Mouse (Mus musculus): ENCODE measurements around the gene Chrd.

The Chrd gene

DNA sequence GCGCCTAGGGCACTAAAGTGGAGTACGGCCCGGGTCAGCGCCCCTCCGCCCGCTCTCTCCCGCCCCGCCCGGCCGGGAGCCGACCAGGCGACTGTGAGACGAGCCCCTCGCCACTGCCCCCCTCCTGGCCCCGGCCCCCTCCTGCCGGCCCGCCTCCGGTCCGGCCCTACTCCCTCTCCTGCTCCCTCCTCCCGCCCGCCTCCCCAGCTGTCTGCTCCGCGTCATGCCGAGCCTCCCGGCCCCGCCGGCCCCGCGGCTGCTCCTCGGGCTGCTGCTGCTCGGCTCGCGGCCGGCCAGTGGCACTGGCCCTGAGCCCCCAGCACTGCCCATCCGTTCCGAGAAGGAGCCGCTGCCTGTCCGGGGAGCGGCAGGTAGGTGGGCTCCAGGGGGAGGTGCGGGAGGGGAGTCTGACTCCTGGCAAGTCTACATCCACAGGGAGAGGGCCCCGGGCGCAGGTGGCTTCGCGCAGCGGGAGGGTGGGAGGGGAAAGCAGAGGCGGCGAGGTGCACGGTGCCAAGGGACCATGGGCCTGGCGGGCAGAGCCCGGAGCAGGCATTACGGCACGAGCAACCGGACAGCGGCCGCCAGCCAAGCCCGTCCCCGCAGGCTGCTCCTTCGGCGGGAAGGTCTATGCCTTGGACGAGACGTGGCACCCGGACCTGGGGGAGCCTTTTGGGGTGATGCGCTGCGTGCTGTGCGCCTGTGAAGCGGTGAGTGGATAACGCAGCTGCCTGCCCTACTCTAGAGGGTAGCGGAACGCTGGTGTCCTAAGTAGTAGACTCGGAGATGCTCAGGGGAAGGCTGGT lies at the start of gene Chrd:
TSS of gene Chrd (plus strand) at position 203 of the 806 bp plus-strand sequence.
- peak; percentile 56 to 59 for DNase-seq (ENCODE audit: low spot score in 2 of 2)

DNA sequence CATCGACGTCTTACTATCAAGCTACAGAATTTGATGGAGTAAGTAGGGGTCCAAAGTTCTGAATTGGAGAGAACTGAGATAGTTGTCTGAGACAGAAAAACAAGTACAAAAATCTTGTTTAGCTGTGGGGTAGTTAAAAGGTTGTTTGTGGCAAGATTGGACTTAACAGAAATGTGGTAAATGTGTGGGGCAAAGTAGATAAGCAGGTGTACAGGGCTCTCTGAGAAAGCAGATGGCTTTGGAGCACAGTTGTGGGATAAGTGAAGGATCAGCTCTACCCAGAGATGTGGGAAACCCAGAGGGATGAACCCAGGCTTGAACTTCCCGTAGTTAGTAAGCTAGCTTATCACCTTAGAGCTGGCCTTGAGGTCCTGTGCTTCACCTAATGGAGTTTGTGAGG lies 42.2 kb upstream of the Chrd start:
- DNase-seq (ENCODE audit: low spot score in 2 of 2): no peak

DNA sequence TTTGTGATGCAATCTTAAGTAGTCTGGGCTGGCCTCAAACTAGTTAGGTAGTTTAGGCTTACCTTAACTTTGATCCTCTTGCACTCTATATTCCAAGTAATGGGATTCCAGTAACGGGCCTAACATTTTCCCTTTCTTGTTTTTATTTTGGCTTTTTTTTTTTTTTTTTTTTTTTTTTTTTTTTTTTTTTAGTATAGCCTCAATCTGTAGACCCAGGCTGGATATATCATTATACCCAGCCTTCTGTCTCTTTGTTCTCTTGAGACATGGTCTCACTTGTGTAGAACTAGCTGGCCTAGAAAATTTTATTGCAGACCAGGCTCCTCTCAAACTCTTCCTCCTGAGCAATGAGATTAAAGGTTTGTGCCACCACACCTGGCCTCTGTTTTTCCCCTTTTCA lies 41.3 kb upstream of the Chrd start:
- no peak for DNase-seq (ENCODE audit: low spot score in 2 of 2)

DNA sequence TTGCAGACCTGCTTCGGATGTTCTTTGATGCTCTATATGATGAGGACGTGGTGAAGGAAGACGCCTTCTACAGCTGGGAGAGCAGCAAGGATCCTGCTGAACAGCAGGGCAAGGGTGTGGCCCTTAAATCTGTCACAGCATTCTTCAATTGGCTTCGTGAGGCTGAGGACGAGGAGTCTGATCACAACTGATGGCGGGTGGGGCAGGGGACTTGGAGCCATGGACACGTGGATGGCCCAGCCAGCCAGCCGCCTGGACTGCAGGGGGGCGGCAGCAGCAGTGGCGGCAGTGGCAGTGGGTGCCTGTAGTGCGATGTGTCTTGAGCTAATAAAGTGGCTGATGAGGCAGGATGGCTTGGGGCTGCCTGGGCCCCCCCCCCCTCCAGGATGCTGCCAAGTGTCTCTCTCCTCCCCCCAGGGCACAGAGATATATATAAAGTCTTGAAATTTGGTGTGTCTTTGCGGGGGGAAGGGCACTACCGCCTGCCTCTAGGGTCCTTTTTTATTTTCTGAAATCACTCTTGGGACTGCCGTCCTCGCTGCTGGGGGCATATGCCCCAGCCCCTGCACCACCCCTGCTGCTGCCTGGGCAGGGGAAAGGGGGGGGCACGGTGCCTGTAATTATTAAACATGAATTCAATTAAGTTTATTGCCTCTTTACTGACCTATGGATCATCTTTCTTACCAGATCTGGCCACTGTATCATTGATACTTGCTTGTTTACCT lies 40.5 kb upstream of the Chrd start:
- DNase-seq (ENCODE audit: low spot score in 2 of 2): peak in 1 of 2 experiments; percentile 35

DNA sequence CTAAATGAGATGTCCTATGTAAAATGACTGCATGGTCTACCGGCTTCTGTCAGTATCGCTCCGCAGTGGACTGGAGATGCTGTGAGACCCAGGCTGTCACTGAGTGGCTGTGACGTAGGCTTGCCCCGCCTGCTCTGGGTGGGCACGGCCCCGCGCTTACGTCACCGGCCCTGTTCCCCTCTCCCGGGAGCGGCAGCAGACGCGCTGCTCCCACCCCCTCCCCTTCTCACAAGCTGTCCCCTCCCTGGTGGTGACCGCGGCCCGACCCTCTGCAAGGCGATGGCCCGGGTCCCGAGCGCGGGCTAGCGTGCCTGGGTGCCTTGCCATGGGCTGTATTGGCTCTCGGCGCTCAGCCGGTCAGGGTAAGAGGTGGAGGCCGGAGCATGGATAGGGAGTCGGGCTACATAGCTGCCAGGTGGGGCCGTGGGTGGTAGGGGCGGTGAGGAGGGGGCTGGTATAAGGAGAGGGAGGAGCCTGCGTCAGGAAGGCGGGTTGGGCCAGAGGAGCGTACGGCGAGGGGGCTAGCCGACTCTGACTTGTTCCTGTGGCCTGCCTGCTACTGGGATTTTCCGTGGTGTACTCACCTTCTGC lies 39.7 kb upstream of the Chrd start, which contains the start of gene Fam131a:
TSS of gene Fam131a (plus strand) at position 131 of the 591 bp plus-strand sequence.
- peak; percentile 93 to 97 for DNase-seq (ENCODE audit: low spot score in 2 of 2)

DNA sequence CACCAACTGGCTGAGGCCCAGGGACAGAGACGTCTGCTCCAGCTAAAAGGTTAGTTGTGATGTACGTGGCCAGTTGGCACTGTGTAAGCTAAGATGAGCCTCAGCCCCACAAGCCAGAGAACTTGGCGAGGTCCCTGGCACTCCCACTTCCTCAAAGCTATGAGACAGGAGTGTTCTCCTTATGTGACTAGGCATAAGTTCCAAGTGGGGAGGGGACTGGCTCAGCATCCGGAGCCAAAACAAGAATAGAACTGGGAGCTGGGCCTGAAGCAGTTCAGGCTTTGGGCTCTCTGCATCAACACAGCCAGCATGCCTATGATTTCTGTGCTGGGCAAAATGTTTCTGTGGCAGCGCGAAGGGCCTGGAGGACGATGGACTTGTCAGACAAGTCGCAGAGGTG lies 38.1 kb upstream of the Chrd start:
- DNase-seq (ENCODE audit: low spot score in 2 of 2): peak; percentile 78 to 83

DNA sequence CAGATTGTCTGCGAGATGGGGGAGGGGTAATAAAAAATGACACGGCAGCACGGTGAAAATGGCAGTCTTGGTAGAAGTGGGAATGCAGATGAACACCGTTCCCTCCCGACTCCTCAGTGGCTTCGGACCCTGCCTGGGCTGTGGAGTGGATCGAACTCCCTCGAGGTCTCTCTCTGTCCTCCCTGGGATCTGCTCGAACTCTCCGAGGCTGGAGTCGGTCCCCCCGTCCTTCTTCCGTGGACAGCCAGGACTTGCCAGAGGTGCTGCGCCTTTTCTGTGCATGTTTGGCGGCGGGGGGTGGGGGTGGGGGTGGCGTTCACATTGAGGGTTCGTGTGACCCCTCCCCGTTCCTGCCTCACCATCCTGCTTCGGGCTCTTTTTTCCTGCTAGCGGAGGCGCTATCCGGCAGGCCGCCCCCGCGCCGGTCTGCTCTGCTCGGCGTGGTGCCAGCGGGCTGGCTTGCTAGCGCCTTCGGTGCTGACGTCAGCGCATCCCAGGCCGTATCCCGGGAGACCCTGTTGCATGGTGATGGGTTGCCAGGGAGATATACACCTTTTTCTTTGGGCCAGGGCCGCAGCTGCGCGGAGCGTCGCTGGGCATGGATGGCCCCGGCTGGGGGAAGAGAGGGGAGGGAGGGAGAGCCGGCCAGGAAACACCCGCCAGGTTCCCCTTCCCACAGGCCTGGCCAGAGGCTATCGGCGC lies 37.2 kb upstream of the Chrd start:
- peak; percentile 98 to 99 for DNase-seq (ENCODE audit: low spot score in 2 of 2)

DNA sequence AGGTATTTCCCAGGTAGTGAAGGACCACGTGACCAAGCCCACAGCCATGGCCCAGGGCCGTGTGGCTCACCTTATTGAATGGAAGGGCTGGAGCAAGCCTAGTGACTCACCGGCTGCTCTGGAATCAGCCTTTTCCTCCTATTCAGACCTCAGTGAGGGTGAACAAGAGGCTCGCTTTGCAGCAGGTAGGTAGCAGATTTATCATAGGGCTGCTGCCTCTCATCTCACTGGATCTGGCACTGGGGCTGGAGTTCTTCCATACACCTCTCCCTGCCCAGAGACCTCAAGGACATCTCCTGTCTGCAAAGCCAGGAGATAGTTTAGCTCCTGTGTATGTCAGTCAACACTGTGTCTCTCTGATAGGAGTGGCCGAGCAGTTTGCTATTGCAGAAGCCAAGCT lies 33.7 kb upstream of the Chrd start:
- DNase-seq (ENCODE audit: low spot score in 2 of 2): no peak

DNA sequence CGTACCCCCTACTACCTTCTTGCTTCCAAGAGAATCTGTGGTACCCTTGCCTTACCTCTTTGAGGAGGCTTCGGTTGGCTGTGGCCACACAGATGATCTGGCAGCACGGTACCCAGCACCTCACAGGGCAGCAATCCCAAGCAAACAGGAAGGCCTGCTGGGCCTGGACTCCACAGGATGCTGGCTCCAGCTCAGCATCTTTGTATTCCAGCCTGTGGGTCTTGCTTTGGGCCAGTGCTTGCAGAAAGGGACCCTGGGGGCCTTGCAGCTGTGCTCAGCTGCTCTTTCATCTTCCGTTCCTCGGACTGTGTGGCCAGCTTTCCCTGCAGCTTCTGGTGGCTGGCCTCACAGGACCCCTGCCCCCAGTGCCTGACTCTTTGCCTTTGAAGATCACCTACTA lies 32.9 kb upstream of the Chrd start:
- DNase-seq (ENCODE audit: low spot score in 2 of 2): no peak

DNA sequence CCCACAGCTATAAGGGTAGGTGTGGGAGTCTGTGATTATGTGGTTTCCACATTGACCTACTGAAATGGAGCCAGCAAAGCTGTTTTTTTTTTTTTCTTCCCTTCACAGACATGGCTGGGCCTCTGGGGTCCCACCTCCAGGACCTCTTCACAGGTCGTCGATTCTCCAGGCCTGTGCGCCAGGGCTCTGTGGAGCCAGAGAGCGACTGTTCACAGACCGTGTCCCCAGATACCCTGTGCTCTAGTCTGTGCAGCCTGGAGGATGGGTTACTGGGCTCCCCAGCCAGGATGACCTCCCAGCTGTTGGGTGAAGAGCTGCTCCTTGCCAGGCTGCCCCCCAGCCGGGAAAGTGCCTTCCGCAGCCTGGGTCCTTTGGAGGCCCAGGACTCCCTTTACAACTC lies 31.6 kb upstream of the Chrd start:
- no peak for DNase-seq (ENCODE audit: low spot score in 2 of 2)

DNA sequence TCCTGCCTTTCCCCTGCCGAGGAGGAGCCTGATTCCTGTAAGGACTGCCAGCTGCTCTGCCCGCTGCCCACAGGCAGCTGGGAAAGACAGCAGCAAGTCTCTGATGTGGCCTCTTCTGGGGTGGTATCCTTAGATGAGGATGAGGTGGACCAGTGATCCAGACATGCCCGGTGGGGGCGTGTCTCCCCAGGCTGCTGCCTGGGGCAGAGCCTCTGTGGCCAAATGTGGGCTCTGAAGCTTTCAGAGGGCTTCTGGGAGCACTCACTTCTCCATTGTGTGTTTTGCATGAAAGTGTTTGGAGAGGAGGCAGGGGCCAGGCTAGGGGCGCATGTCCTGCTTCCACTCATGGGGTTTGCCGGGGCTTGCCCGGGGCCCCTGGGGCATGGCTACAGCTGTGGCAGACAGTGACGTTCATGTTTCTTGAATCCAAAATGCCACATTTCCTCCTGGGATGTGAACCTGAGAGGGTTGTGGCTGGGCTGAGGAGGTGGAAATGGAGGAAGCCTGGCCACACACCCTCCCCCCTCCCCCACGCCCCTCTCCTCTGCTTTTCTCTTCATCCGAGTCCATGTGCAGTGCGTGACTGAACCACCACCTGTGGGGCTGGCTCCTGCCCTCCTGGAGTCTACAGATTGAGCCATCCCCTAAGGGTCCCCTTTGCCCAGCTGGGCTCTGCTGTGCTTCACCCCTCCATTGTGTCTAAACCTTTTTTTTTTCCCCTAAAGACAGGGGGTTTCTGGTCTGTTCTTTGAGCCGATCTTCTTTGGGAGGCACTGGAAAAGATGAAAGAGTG lies 31.0 kb upstream of the Chrd start:
- no peak for DNase-seq (ENCODE audit: low spot score in 2 of 2)

DNA sequence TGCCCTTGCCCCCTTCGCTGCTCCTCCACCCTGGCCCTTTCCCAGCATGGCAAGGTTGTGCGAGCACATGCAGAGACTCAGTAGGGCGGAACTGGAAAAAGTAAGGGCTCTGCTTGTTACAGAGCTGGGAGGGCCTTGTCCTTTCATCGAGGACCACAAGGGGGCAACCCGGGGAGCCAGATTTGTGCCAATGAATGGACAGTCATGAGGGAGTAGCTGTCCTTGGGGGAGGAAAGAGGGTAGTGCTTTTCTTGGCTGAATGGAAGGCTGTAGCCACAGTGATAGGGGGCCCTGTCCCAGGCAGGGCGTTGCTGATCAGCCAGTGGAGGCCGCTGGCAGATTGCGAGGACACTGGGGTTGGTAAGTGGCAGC lies 30.4 kb upstream of the Chrd start:
- peak; percentile 65 to 67 for DNase-seq (ENCODE audit: low spot score in 2 of 2)

DNA sequence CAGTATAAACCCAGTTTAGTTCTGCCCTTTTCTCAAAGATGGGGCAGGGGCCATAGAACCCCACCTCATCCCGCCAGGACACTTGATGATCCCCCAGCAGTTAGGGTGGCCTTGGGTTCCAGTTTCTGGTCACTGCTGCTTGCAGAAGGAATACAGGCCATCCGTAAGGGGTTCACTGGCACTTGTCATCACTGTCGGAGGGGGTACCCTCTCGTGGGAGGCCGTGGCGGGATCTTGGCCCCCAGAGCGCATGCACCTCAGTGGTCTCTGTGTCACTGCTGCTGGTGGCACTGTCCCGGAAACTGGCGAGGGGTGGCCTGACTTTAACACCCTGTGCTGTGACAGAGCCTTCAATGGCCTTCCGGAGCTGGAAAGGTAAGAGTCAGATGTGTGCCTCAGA lies 29.9 kb upstream of the Chrd start:
- no peak for DNase-seq (ENCODE audit: low spot score in 2 of 2)

DNA sequence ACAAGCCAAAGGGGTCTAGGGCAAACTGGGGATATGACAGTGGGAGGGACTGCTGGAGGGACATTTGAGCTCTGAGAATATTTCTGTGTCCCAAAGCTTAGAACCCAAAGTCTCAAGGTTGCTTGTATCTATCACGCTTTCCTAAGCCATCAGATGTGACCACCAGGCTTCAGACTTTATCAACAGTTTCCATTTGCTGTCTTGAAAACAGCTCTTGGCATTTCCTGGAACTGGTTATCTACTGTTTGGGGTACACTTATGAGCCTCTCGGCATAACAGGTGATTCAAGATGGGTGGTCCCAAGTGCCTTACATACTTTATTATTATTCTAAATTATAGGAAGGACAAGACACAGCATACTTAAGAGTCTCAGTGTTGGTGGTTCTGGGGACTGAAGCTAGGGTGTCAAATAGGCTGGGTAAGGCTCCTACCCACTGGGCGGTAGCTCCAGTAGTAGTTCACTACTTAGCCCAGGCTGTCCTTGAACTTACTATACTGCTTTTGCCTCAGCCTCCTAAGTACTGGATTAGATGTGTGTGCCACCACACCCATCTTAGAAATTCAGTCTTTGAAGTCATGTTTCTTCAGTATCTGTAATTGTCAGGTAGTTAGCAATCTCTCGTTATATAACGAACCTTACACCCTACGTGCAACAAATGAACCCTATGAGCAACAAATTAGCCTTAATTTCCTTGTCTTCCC lies 29.1 kb upstream of the Chrd start:
- no peak for DNase-seq (ENCODE audit: low spot score in 2 of 2)

DNA sequence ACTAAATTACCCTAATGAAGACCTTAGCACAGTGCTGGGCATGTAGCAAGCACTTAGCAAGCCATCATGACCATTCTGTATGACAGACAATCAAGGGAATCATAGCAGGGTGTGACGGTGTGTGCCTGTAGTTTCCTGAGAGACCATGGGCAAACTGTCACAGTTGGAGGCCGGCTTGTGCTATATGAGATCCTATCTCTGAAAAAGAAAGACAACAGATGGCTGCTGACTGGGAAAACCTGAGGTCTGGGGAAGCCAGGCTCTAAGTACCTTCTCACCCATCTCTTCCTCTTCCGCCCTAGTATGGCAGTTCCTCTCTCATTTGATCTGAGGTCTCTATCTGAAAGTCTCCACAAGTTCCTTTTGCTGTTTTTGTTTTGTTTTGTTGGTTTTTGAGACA lies 27.1 kb upstream of the Chrd start:
- DNase-seq (ENCODE audit: low spot score in 2 of 2): no peak

DNA sequence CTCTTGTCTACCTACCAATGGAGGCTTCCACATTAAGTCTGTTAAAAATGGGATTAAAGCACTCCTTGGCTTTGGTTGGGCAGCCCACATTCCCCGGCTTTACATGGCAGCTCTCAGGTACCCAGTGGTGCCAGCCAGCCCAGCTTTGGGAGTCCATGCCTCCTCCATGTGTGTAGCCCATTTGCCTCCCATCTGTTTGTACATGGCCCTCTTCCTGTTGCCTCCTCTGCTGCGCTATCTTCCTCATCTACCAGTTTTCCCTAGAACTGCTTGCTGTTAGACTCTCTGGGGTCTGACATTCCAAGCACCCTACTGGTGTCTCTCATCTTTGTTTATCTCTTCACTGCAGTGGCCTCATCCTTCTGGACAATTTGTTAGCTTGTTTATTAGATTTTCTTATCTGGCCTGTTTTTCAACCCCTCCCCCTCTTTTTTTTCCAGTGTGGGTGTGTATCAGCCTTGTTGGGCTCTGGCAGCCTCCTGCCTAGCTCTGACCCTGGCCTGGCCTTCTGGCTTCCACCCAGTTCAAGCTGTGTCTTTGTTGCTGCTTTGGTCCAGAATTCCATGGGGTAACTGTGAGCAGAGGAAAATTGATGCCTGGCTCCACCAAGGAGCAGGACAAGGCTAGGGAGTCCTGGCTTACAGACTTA lies 26.4 kb upstream of the Chrd start:
- peak in 1 of 2 experiments; percentile 28 for DNase-seq (ENCODE audit: low spot score in 2 of 2)

DNA sequence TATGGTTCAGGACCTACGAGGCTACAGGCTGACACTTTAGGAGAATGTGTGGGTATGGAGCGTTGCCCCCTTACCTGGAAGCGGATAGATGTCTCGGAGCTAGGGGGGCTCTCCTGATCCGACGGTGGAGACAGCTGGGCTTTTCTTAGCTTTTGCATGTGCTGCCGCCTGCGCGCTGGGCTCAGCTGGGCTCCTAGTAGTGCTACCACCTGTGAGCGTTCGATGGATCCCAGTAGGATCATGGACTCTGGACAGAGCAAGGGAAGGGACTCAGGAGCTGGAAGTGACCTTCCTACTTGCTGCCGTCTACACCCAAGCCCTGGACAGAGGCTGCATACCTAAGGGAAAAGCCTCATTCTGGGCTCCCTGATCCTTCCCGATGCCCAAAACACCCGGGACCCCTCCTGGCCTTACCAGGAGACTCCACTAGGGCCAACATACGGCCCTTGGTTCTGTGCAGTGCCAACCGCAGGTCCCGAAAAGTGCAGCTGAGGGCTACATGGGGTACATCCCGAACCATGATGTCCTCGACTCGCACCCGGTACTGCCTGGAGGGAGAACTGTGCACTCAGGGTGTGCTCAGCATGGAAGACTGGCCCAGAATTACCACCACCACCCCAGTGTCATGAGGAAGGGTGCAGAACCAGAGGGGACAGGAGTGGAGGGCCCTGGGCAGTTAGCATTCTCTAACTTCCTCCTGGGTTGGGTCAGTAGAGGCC lies 24.5 kb upstream of the Chrd start:
- DNase-seq (ENCODE audit: low spot score in 2 of 2): no peak

DNA sequence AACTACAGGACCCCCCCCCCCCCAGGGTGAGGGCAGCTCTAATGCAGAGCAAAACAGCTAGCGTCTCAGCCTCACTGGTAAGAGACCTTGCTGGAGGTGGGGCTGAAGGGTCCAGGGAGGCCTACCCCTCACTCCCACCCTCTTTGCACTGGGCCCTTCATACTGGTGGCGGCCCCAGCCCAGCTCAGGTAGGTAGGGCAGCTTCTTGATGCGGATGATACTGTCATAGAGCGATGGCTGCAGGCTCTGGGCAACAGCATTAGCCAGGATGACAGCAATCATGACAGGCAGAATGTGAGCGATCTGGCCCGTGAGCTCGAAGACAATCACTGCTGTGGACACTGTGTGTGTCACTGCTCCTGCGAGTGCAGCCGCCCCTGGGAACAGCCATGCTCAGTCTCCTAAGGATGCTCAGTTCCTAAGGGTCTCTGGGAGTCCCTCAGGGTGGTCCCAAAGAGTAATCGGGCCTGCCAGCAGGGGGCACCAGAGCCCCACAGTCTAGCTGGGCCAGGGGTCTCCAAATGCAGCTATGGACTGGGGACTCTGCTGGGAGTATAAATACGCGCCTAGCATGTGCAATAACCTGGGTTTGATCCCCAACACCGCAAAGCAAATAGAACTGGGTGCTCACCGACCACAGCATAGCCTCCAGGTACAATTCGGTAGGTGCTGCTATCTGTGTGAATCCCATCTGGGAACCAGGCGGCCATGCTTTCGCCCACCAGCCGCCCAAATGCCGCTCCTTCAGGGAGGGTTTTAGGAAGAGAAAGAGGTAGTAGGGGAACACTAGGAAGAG lies 23.8 kb upstream of the Chrd start:
- peak; percentile 40 to 53 for DNase-seq (ENCODE audit: low spot score in 2 of 2)

DNA sequence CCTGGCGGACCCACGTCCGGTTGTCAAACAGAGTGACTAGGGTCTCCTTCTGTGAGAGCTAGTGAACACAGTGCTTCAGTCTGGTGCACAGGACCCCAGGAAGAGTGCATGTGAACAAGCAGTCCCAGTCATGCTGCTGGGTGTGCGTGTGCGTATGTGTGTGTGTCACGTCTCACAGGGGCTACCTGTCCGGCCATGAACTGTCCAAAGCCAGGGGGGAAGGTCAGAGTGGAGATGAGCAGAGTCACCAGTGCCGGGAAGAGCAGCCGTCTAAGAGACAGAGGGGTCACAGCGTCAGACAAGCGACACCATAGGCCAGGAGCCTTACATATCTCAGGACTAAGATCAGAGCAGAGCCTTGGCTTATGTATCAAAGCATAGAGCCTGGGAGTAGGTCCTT lies 22.6 kb upstream of the Chrd start:
- DNase-seq (ENCODE audit: low spot score in 2 of 2): peak in 1 of 2 experiments; percentile 24
